Mouse (Mus musculus) macrophage (primary cell): Measurements from ENCODE around the gene Npepps. TPM values are rescaled to one million over a fixed set of nuclear protein-coding genes. Genes with fewer than 3 reads are reported as not detected.
"Not testable (repeated sequence)": the region's sequence is repeated elsewhere in the genome, so short reads cannot be mapped to it uniquely, and the experiment has no call there.

Source experiments
- H3K27ac ChIP-seq: fragments of 350-480 bp; formaldehyde crosslinking; 2 replicates; pipeline ENCODE4 v1.9.0; 2021
- H3K36me3 ChIP-seq: fragments of 350-480 bp; formaldehyde crosslinking; 2 replicates; pipeline ENCODE4 v1.9.0; 2021; ENCODE audit errors: inconsistent target
- H3K4me3 ChIP-seq: fragments of 350-480 bp; formaldehyde crosslinking; 2 replicates; pipeline ENCODE4 v1.9.0; 2021; ENCODE audit errors: inconsistent target
- H3K79me2 ChIP-seq: fragments of 350-480 bp; formaldehyde crosslinking; 2 replicates; pipeline ENCODE4 v1.9.0; 2021; ENCODE audit errors: inconsistent target
- WGBS: methylation state at CpG from one replicate; pipeline ENCODE4 v1.1.7; 2026; ENCODE audit warnings: inconsistent platforms; ENCODE audit not compliant: missing documents; 5-methylcytosine and 5-hydroxymethylcytosine counted together
- polyA plus RNA-seq: library from polyadenylated mRNA; stranded (reverse); fragments of 250-400 nt; gene quantifications from 3 replicates; pipeline ENCODE4 v1.2.4, GENCODE M21; 2018; ENCODE audit warnings: inconsistent platforms

The Npepps gene
- polyA plus RNA-seq, 1 experiment from 2014 or later: 53.5 TPM

- Histone ChIP-seq H3K27ac (peak overlapping the region; percentile 31), H3K4me3 (no peak overlapping the region), H3K36me3 (no peaks in the 10 kb centered on the region), H3K79me2 (peaks cover 13% of the 10 kb centered on the region)
- 37% methylated on average over 5 of the region's 6 CpGs for WGBS
These were observed 89.4 kb downstream of the Npepps start for GRCm38 (mm10) chr11:97190992-97191391.

GRCm38 (mm10) chr11:97189645-97190044, 90.8 kb downstream of the Npepps start:
- H3K36me3 ChIP-seq, H3K4me3 ChIP-seq: not testable (repeated sequence)
- 89% methylated on average over 6 of the region's 6 CpGs for WGBS
- Histone ChIP-seq H3K27ac (0 out of 2 replicates have a peak overlapping the region, but pooled peaks have one; percentile 88), H3K79me2 (peaks cover 27% of the 10 kb centered on the region)

DNA sequence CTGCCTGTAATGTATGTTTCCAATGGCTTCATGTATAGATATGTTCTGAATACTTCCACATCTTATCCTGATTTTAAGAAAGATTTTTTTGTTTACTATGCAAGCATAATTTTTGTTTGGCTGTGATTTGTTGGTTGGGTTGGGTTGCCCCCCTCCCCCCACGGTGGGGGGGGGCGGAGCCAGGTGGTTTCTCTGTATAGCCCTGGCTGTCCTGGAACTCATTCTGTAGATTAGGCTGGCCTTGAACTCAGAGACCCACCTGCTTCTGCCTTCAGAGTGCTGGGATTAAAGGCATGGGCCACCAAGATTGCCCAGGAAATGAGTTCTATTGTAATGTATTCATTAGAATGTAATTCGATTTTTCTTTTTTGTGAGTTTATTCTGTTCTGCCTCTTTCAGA, 91.2 kb downstream of the Npepps start:
- WGBS: 50% methylated on average over 1 of the region's 3 CpGs
- Histone ChIP-seq H3K79me2 (peaks cover 31% of the 10 kb centered on the region), H3K36me3 (peaks cover 10% of the 10 kb centered on the region), H3K27ac (peak overlapping the region; percentile 88), H3K4me3 (peak overlapping the region; percentile 61)

- peaks cover 37% of the 10 kb centered on the region for H3K79me2 ChIP-seq
- H3K36me3 ChIP-seq: peaks cover 16% of the 10 kb centered on the region
- WGBS: under 1% methylated on average over 15 of the region's 15 CpGs
- peak overlapping the region; percentile 88 for H3K27ac ChIP-seq
- H3K4me3 ChIP-seq: peak overlapping the region; percentile 61
These were observed 91.8 kb downstream of the Npepps start for GRCm38 (mm10) chr11:97188643-97188955.

DNA sequence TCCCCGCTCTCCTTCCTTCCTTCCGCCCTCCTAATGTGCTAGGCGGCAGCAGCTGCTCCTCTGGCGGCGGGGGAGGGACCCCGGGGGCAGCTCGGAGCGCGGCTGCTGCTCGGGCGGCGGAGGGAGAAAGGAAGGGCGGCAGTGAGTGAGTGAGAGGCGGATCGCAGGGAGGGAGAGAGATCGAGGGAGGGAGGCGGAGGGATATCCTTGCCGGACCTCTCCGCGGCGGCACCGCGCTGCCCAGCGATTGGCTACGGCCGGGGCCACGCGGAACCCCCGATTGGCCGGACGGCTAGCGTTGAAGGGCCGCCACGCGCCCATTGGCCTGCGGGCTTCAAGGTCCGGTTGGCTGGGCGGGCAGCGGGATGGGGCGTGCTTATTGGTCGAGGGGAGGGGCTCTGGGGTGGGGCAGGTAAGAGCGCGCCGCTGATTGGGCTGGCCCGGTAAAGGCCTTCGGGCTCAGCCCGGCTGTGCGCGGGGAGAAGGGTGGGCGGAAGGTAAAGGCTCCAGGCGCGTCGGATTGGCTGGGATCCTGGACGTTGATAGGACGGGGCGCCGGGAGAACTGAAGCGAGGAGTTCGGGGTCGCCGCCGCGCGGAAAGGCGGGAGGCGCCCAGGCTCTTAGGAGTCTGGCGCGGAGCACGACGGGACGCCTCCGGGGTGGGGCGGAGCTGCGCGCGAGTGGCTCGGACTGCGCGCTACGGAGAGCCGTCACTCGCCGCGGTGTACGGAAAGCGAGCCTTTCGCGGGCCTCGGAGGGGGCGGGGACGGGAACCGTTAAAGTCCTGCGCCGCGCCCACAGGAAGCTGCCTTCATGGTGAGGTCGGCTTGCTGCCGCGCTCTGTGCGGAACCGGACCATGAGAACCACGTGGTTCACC, 92.4 kb downstream of the Npepps start, which contains the start of gene Kpnb1:
Gene Kpnb1 (minus strand): TSS at position 118 of the 879 bp plus-strand sequence.
- Histone ChIP-seq H3K36me3 (peaks cover 22% of the 10 kb centered on the region), H3K79me2 (peaks cover 43% of the 10 kb centered on the region), H3K4me3 (peak within 1 kb of the TSS; percentile 61), H3K27ac (peak within 1 kb of the TSS; percentile 88)
- WGBS: under 1% methylated on average over 83 of the region's 101 CpGs

DNA sequence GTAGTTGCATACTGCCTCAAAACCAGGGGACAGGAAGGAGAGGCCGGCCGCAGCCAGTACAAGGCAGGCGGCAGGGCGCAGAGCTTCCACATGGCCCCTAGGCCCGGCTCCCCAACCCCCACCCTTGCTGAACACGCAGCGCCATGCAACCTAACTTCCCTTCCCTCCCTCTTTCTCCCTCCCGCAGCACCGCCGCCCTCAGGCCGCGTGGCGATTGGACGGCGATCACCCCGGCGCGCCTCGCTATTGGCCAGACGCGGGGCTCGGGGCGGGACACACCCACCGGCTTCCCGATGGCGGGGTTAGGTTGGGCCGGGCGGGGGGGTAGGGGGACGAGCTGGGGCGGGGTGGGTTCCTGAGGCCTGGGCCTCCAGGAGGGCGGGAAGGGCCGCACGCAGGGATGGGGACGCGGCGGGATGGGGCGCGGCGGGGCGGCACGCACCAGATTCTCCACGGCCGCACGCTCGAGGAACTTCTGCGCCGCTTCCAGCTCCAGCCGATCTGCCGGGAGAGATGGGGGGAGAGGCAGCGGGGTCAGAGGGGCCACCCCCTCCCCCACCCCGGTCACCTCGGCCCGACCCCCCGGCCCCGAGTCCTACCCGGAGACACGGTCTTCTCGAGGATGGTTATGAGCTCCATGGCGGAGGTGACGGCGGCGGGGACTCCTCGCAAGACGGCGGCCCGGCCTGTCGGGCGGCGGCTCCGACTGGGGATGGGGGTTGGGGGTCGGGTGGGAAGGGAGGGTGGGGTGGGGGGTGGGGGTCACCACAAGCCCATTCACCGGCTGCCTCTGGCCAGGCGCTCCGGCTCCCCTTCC, 93.3 kb downstream of the Npepps start:
- Histone ChIP-seq H3K4me3 (peak overlapping the region; percentile 50), H3K79me2 (peaks cover 52% of the 10 kb centered on the region), H3K36me3 (peaks cover 30% of the 10 kb centered on the region), H3K27ac (peak overlapping the region; percentile 52)
- WGBS: 0% methylated on average over 42 of the region's 74 CpGs

DNA sequence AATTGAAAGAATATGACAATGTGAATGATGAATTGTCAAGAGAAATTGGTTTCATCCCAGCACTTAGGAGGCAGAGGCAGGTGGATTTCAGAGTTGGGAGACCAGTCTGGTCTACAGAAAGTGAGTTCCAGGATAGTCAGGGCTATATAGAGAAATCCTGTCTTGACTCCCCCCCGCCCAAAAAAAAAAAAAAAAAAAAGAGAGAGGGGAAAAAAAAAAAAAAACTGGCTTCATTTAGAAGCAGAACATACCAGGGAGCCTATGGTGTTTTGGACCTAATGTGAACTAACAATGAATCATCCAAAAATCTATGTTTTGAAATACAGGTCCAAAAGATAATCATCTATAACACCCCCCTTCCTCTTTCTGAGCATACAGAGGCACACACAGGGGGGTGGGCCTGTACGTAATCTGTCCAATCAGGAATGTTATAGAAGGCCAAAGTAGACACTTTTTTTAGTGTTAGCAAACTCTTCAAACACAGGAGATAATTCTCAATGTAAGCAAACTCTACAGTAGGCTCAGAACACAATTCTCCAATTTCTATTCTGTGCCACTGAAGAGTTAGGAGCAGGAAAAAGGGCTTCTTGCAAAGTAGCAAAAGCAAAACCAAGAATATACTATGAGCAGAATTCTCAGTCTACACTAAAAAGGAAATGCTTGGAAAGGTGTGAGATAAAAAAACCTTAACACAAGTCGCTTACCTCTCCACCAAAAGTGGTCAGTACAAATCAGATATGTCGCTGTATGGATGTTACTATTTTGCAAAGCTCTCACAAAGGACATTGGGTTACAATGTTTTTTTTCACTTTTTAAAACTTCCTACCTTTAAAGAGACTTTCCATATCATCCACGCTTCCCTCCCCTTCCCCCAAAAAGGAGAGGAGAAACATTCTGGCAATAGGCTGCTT, 94.5 kb downstream of the Npepps start:
- Histone ChIP-seq H3K27ac (peak overlapping the region; percentile 52), H3K79me2 (peaks cover 64% of the 10 kb centered on the region), H3K4me3 (peak overlapping the region; percentile 50), H3K36me3 (peaks cover 42% of the 10 kb centered on the region)
- 65% methylated on average over 5 of the region's 5 CpGs for WGBS

- WGBS: 80% methylated on average over 5 of the region's 5 CpGs
- no peak overlapping the region for H3K4me3 ChIP-seq
- no peak overlapping the region for H3K27ac ChIP-seq
These were observed 95.6 kb downstream of the Npepps start for GRCm38 (mm10) chr11:97184875-97185274.

DNA sequence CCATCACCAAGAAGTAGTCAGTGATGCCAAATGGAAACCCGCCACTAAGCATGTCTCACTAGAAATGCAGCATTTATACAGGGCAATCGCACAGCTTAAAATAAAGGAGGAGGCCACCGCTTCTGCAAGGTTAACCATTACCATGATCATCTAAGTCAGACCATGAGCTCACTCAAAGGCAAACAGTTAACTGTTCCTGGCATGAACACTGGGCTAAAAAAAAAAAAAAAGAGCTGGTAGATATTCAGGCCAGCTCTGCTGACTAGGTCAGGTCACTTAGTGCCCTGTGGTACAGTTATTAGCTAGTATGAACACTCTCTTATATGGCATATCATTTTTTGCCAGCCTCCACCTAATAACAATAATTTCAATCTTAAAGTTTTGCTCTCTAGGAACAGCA, 98.0 kb downstream of the Npepps start:
- 97% methylated on average over 3 of the region's 3 CpGs for WGBS
- Histone ChIP-seq H3K4me3 (no peak overlapping the region), H3K79me2 (peaks cover 89% of the 10 kb centered on the region), H3K36me3 (peaks cover 77% of the 10 kb centered on the region), H3K27ac (no peak overlapping the region)

More at GRCm38 (mm10) chr11:97184875-97185274, 95.6 kb downstream of the Npepps start:
- Histone ChIP-seq H3K36me3 (peaks cover 53% of the 10 kb centered on the region), H3K79me2 (peaks cover 75% of the 10 kb centered on the region)

GRCm38 (mm10) chr11:97181061-97181460, 99.4 kb downstream of the Npepps start:
- H3K4me3 ChIP-seq: no peak overlapping the region
- whole genome bisulfite sequencing: 55% methylated on average over 5 of the region's 5 CpGs
- H3K36me3 ChIP-seq: peaks cover 86% of the 10 kb centered on the region
- peaks cover 90% of the 10 kb centered on the region for H3K79me2 ChIP-seq
- H3K27ac ChIP-seq: no peak overlapping the region

GRCm38 (mm10) chr11:97178198-97178597, 102.2 kb downstream of the Npepps start:
- no peak overlapping the region for H3K4me3 ChIP-seq
- peaks cover 90% of the 10 kb centered on the region for H3K79me2 ChIP-seq
- 100% methylated on average over 1 of the region's 2 CpGs for WGBS
- H3K27ac ChIP-seq: no peak overlapping the region
- H3K36me3 ChIP-seq: peaks cover 93% of the 10 kb centered on the region

- Histone ChIP-seq H3K27ac (no peak overlapping the region), H3K79me2 (peaks cover 90% of the 10 kb centered on the region), H3K36me3 (peaks cover 92% of the 10 kb centered on the region), H3K4me3 (no peak overlapping the region)
- WGBS: 56% methylated on average over 3 of the region's 3 CpGs
These were observed 103.6 kb downstream of the Npepps start for GRCm38 (mm10) chr11:97176851-97177250.

- peaks cover 92% of the 10 kb centered on the region for H3K36me3 ChIP-seq
- H3K79me2 ChIP-seq: peaks cover 76% of the 10 kb centered on the region
- 99% methylated on average over 7 of the region's 7 CpGs for WGBS
- H3K27ac ChIP-seq: no peak overlapping the region
- no peak overlapping the region for H3K4me3 ChIP-seq
These were observed 104.9 kb downstream of the Npepps start for GRCm38 (mm10) chr11:97175499-97175898.

DNA sequence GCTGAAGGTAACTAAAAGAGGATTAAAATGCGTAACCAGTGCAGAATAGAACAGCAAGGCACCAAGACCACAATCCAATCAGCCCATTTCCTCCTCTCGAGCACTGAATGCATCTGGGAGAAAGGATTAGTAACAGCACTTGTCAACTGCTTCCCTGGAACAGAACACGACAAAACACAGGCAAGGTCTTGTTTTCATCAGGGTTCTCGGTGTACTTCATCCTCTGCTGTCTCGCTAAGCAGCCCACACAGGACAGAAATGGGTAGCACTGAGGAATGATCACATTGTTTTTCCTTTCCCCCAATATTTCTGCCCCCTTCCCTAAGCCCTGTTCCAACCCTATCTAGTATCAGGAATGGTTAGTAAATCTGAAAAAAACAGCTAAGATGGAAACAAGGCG, 120.1 kb downstream of the Npepps start:
- no peaks in the 10 kb centered on the region for H3K79me2 ChIP-seq
- no peak overlapping the region for H3K4me3 ChIP-seq
- peaks cover 56% of the 10 kb centered on the region for H3K36me3 ChIP-seq
- no peak overlapping the region for H3K27ac ChIP-seq
- WGBS: 89% methylated on average over 6 of the region's 6 CpGs
